Mouse (Mus musculus) hindbrain, embryonic 11.5 days (tissue): ENCODE results near the gene Map4k3. TPM values are rescaled to one million over a fixed set of nuclear protein-coding genes. Genes with fewer than 3 reads are reported as not detected.
A peak's percentile ranks its signal among the peaks of the same experiment; 100 is the strongest.
"Not testable (repeated sequence)": the region's sequence is repeated elsewhere in the genome, so short reads cannot be mapped to it uniquely, and the experiment has no call there.

Source experiments
- ATAC-seq: fragments of 200-750 bp; cut with Nextera tagmentation; 2 replicates; pipeline ENCODE4 v1.8.0; 2017; ENCODE audit warnings: mild to moderate bottlenecking, moderate TSS enrichment, moderate library complexity; ENCODE audit not compliant: low FRiP score
- DNase-seq: peaks from one replicate; pipeline ENCODE4 v3.0.0-alpha.2; 2015; ENCODE audit warnings: low spot score
- H3K27ac ChIP-seq: fragments of 300-500 bp; sonication (generic); 2 replicates; pipeline ENCODE4 v1.5.1; 2014; ENCODE audit warnings: mild to moderate bottlenecking, low read depth, low read length
- H3K27me3 ChIP-seq: fragments of 300-500 bp; sonication (generic); 2 replicates; pipeline ENCODE4 v1.6.1; 2014; ENCODE audit warnings: mild to moderate bottlenecking, low read length, moderate library complexity, mixed read lengths; ENCODE audit not compliant: control insufficient read depth, insufficient read depth
- H3K36me3 ChIP-seq: fragments of 300-500 bp; sonication (generic); 2 replicates; pipeline ENCODE4 v1.6.1; 2014; ENCODE audit warnings: mild to moderate bottlenecking, low read length, moderate library complexity, mixed read lengths; ENCODE audit not compliant: control insufficient read depth, insufficient read depth
- H3K4me1 ChIP-seq: fragments of 300-500 bp; sonication (generic); replicated peaks from 2 replicates; pipeline ENCODE4 v1.6.1; 2014; ENCODE audit warnings: low read length, mixed read lengths; ENCODE audit not compliant: control insufficient read depth, insufficient read depth
- H3K4me2 ChIP-seq: fragments of 300-500 bp; sonication (generic); replicated peaks from 2 replicates; pipeline ENCODE4 v1.6.1; 2014; ENCODE audit warnings: mild to moderate bottlenecking, low read depth, low read length
- H3K4me3 ChIP-seq: fragments of 300-500 bp; sonication (generic); 2 replicates; pipeline ENCODE4 v1.5.1; 2014; ENCODE audit warnings: low read depth, low read length
- H3K9ac ChIP-seq: fragments of 300-500 bp; sonication (generic); 2 replicates; pipeline ENCODE4 v1.6.1; 2014; ENCODE audit warnings: low read depth, low read length
- H3K9me3 ChIP-seq: fragments of 300-500 bp; sonication (generic); 2 replicates; pipeline ENCODE4 v1.6.1; 2016; ENCODE audit warnings: low read length; ENCODE audit not compliant: control insufficient read depth
- WGBS: fragments of 180-500 bp; shearing (Covaris S2); extraction: QIAGEN DNeasy Blood & Tissue Kit; methylation state at CpG from one replicate; pipeline ENCODE4 v1.1.7; 2014; 5-methylcytosine and 5-hydroxymethylcytosine counted together
- polyA plus RNA-seq: library from polyadenylated mRNA; unstranded; fragments of >200 nt; fragmentation: Nextera tagmentation; extraction: Ambion mirVana; gene quantifications from 2 replicates; pipeline ENCODE4 v1.2.1, GENCODE M21; 2014

Map4k3 gene
- polyA plus RNA-seq, 1 experiment from 2014 or later = 27.5 TPM

DNA sequence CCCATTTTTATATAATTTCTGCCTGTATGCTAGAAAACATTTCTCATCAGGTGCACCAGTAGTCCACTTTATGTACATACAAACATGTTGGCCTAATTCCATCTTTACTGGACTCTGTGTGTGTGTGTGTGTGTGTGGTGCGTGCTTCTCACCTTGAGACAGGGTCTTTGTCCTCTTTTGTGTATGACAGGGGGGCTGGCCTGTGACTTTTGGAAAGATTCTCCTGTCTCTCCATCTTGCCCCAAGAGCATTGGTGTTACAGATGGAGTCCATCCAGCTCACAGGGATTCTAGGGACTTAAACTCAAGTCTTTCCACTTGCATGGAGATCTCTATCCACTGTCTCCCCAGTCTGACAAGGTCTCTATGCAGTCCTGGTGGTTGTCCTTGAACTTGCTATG lies 150.2 kb downstream of the Map4k3 start:
- no peak overlapping the region for H3K9ac ChIP-seq
- H3K27ac ChIP-seq = no peak overlapping the region
- peaks cover 2% of the 10 kb centered on the region; the same call in 1 of the 2 replicates for H3K4me1 ChIP-seq
- ATAC-seq (no peak), DNase-seq (no peak)
- no peaks in the 10 kb centered on the region for H3K9me3 ChIP-seq
- 93% methylated on average over 1 of the region's 1 CpGs for WGBS
- H3K27me3 ChIP-seq = no peaks in the 10 kb centered on the region
- no peaks in the 10 kb centered on the region for H3K36me3 ChIP-seq
- H3K4me2 ChIP-seq = no peak overlapping the region
- H3K4me3 ChIP-seq = no peak overlapping the region

DNA sequence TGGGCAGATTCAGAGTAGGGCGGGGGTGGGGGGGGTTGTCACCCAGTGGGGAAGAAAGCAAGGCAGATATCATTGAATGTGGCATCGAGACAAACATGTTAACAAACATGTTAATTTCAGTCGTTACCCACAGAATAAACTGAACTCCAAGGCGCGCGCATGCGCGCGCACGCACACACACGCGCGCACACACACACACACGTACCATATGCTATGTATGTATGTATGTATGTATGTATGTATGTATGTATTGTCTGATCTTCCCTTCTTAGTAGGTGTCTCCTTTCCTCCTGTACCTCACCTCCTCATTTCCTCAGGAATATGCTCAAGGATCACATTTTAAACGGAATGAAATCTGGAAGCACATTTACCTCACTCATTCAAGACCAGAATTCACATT lies 150.6 kb downstream of the Map4k3 start, which contains the start of gene Cdkl4:
TSS of gene Cdkl4 (minus strand) at position 175 of the 400 bp plus-strand sequence.
- H3K4me2 ChIP-seq = peak within 1 kb of the TSS; percentile 89
- ATAC-seq = peak; percentile 59
- H3K27ac ChIP-seq = 0 out of 2 replicates have a peak within 1 kb of the TSS, but pooled peaks have one; percentile 56
- WGBS = 72% methylated on average over 15 of the region's 15 CpGs
- DNase-seq = no peak
- no peaks in the 10 kb centered on the region for H3K27me3 ChIP-seq
- H3K4me1 ChIP-seq = peaks cover 2% of the 10 kb centered on the region; the same call in 1 of the 2 replicates
- no peaks in the 10 kb centered on the region for H3K36me3 ChIP-seq
- H3K9me3 ChIP-seq = no peaks in the 10 kb centered on the region
- peak within 1 kb of the TSS; percentile 58 for H3K9ac ChIP-seq
- H3K4me3 ChIP-seq = peak within 1 kb of the TSS; percentile 40

DNA sequence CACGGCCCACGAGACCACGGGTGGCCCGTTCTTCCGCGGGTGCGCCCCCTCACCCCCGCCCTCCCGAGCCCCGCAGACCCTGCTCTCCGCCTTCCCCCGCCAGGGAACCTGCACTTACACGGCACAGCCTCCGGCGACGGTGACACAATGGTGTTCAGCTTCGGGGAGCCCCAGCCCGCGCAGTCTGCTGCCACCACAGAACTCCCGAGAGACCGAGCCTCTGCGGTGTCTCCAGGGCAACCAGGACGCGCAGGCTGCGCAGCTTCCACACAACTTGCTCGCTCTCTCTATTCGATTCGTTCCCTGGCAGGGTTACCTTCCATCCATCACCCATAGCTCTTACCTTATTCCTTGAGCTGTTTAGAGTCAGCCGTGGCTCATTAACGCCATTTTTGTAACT lies 151.1 kb downstream of the Map4k3 start:
- peak overlapping the region; percentile 40 for H3K4me3 ChIP-seq
- DNase-seq = peak; percentile 82
- no peaks in the 10 kb centered on the region for H3K9me3 ChIP-seq
- 0 out of 2 replicates have a peak overlapping the region, but pooled peaks have one; percentile 56 for H3K27ac ChIP-seq
- H3K4me1 ChIP-seq = peaks cover 2% of the 10 kb centered on the region; the same call in 1 of the 2 replicates
- H3K9ac ChIP-seq = peak overlapping the region; percentile 58
- under 1% methylated on average over 28 of the region's 30 CpGs for WGBS
- peak overlapping the region; percentile 89 for H3K4me2 ChIP-seq
- ATAC-seq = peak; percentile 91
- H3K27me3 ChIP-seq = no peaks in the 10 kb centered on the region
- H3K36me3 ChIP-seq = no peaks in the 10 kb centered on the region

GRCm38 (mm10) chr17:80575008-80575407 lies 153.3 kb downstream of the Map4k3 start:
- no peak for DNase-seq
- no peaks in the 10 kb centered on the region for H3K9me3 ChIP-seq
- H3K4me3 ChIP-seq = no peak overlapping the region
- 73% methylated on average over 7 of the region's 7 CpGs for WGBS
- no peak overlapping the region for H3K27ac ChIP-seq
- no peaks in the 10 kb centered on the region for H3K36me3 ChIP-seq
- H3K4me1 ChIP-seq = peaks cover 2% of the 10 kb centered on the region; the same call in 1 of the 2 replicates
- no peak overlapping the region for H3K9ac ChIP-seq
- no peak for ATAC-seq
- no peaks in the 10 kb centered on the region for H3K27me3 ChIP-seq
- no peak overlapping the region for H3K4me2 ChIP-seq

- 69% methylated on average over 7 of the region's 7 CpGs for WGBS
- Histone ChIP-seq H3K9ac (no peak overlapping the region), H3K4me3 (no peak overlapping the region), H3K9me3 (no peaks in the 10 kb centered on the region), H3K36me3 (no peaks in the 10 kb centered on the region), H3K27me3 (no peaks in the 10 kb centered on the region), H3K27ac (no peak overlapping the region), H3K4me2 (no peak overlapping the region), H3K4me1 (peaks cover 2% of the 10 kb centered on the region; the same call in 1 of the 2 replicates)
- no peak for ATAC-seq
- no peak for DNase-seq
Observed at GRCm38 (mm10) chr17:80574471-80574965, 153.8 kb downstream of the Map4k3 start.

- H3K27ac ChIP-seq = no peak overlapping the region
- no peak overlapping the region for H3K4me3 ChIP-seq
- H3K27me3 ChIP-seq = no peaks in the 10 kb centered on the region
- H3K9me3 ChIP-seq = no peaks in the 10 kb centered on the region
- H3K36me3 ChIP-seq = no peaks in the 10 kb centered on the region
- 92% methylated on average over 13 of the region's 13 CpGs for WGBS
- no peaks in the 10 kb centered on the region; the same call in 1 of the 2 replicates for H3K4me1 ChIP-seq
- H3K9ac ChIP-seq = no peak overlapping the region
- H3K4me2 ChIP-seq = no peak overlapping the region
- DNase-seq (no peak), ATAC-seq (no peak)
Observed at GRCm38 (mm10) chr17:80572187-80572935, 155.9 kb downstream of the Map4k3 start.

DNA sequence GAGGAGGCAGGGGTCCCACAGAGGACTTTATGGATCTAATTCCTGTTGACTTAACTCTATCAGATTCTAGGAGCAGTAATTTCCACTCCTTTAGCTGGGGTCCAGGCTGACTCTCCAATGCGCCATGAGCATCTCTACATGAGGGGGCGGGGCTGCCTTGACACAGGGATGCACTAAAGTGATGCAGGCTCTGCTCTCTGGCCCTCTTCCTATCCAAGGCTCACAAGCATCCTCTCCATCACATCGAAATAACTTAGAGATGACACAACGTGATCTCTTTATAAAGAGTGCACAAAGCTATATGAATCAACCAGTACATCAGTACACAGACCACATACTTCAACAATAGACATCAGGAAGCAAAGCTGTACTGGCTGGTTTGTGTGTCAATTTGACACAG lies 156.8 kb downstream of the Map4k3 start:
- Histone ChIP-seq H3K27me3 (no peaks in the 10 kb centered on the region), H3K36me3 (no peaks in the 10 kb centered on the region), H3K4me3 (no peak overlapping the region), H3K9ac (no peak overlapping the region), H3K27ac (no peak overlapping the region), H3K4me1 (no peaks in the 10 kb centered on the region), H3K4me2 (no peak overlapping the region), H3K9me3 (no peaks in the 10 kb centered on the region)
- no peak for ATAC-seq
- no peak for DNase-seq
- WGBS = 90% methylated on average over 4 of the region's 4 CpGs

DNA sequence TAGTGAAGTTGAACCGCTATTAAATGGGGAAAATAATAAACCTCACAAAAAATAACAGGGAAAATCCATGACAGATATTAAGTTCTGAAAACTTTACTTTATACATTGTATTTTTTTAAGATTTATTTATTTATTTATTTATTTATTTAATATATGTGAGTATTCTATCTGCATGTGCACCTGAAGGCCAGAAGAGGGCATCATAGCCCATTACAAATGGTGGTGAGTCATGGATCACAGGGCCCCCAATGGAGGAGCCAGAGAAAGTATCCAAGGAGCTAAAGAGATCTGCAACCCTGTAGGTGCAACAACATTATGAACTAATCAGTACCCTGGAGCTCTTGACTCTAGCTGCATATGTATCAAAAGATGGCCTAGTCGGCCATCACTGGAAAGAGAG lies 158.6 kb downstream of the Map4k3 start:
- not testable (repeated sequence) for H3K4me3 ChIP-seq, H3K27me3 ChIP-seq, H3K4me2 ChIP-seq, H3K9me3 ChIP-seq, H3K4me1 ChIP-seq, H3K36me3 ChIP-seq, ATAC-seq, H3K9ac ChIP-seq, DNase-seq, H3K27ac ChIP-seq
- 90% methylated on average over 1 of the region's 2 CpGs for WGBS
